In genomic region chr14:54602613-54603012, GRCm38 (mm10) we compare ENCODE assay signal across 9 mouse cellular contexts. TPM values are rescaled to one million over a fixed set of nuclear protein-coding genes. Genes with fewer than 3 reads are reported as not detected.
DNase-seq lines count a peak whose midpoint lies in the region; ATAC-seq lines count a peak whose summit lies in the region.
"Had no signal": no experiment of that assay in that cellular context is flagged by ENCODE, and none has a peak within 500 bp of the region (broad histone marks: within the 10 kb centered on the region; RNA-seq: fewer than 3 reads in every experiment).

No protein-coding gene starts in this region.

- H3K4me1 ChIP-seq in kidney, embryonic 14.5 days (ENCODE audit: control insufficient read depth, insufficient read depth, low read length): peaks cover 15% of the 10 kb centered on the region; the same call in 1 of the 2 replicates
- H3K4me1 ChIP-seq in forebrain, embryonic 14.5 days (ENCODE audit: control insufficient read depth, insufficient read depth, low read length): 0 out of 2 replicates have a peak, but pooled peaks cover 9% of the 10 kb centered on the region
- H3K4me1 ChIP-seq in stomach, embryonic 16.5 days (ENCODE audit: control insufficient read depth, insufficient read depth, low read length): peaks cover 12% of the 10 kb centered on the region

- H3K4me2 ChIP-seq in kidney, embryonic 14.5 days (replicated peaks; ENCODE audit: low read depth, low read length): peak overlapping the region; percentile 49
- peak overlapping the region; percentile 43 for H3K4me2 ChIP-seq in forebrain, embryonic 14.5 days (ENCODE audit: low read length)
- H3K4me2 ChIP-seq in stomach, embryonic 16.5 days (ENCODE audit: low read depth, low read length): peak overlapping the region; percentile 46

- 46% methylated on average over 4 of the region's 4 CpGs for WGBS in kidney, embryonic 14.5 days
- 47% methylated on average over 4 of the region's 4 CpGs for WGBS in forebrain, embryonic 14.5 days
- 43% methylated on average over 4 of the region's 4 CpGs for WGBS in stomach, embryonic 16.5 days

- H3K36me3 ChIP-seq in kidney, embryonic 14.5 days (ENCODE audit: control insufficient read depth, insufficient read depth, low read length): no peaks in the 10 kb centered on the region
- H3K36me3 ChIP-seq in forebrain, embryonic 14.5 days (ENCODE audit: control insufficient read depth, insufficient read depth, low read length): no peaks in the 10 kb centered on the region
- H3K36me3 ChIP-seq in stomach, embryonic 16.5 days (ENCODE audit: control insufficient read depth, insufficient read depth, low read length): no peaks in the 10 kb centered on the region

- H3K4me3 ChIP-seq in kidney, embryonic 14.5 days (ENCODE audit: low read length): peak overlapping the region; percentile 75
- peak overlapping the region; percentile 51 for H3K4me3 ChIP-seq in forebrain, embryonic 14.5 days (ENCODE audit: low read depth, low read length)
- H3K4me3 ChIP-seq in stomach, embryonic 16.5 days (replicated peaks; ENCODE audit: low read length): peak overlapping the region; percentile 66

- DNase-seq in kidney, postnatal 25 days: no peak
- DNase-seq in ZHBTc4 (ENCODE audit: low read depth, low spot score) (peak; percentile 32), liver (peak; percentile 18)
- DNase-seq in forebrain, embryonic 14.5 days (ENCODE audit: low spot score): no peak
- DNase-seq in urinary bladder, adult 2 months (ENCODE audit: low spot score): no peak
- DNase-seq in left cerebral cortex, postnatal 36 days (ENCODE audit: low spot score in 2 of 2): no peak

- intact Hi-C loops in left cerebral cortex, postnatal 36 days (cut with DNase I): no loop called here

- no peaks in the 10 kb centered on the region for H3K27me3 ChIP-seq in kidney, embryonic 14.5 days (ENCODE audit: control insufficient read depth, insufficient read depth, low read length)
- no peaks in the 10 kb centered on the region for H3K27me3 ChIP-seq in forebrain, embryonic 14.5 days (replicated peaks; ENCODE audit: control insufficient read depth, insufficient read depth, low read length)
- H3K27me3 ChIP-seq in stomach, embryonic 16.5 days (ENCODE audit: control insufficient read depth, insufficient read depth, low read length): no peaks in the 10 kb centered on the region

- H3K27ac ChIP-seq in kidney, embryonic 14.5 days (ENCODE audit: low read depth, low read length): peak overlapping the region; percentile 95
- peak overlapping the region; percentile 92; the same call in 1 of the 2 replicates for H3K27ac ChIP-seq in forebrain, embryonic 14.5 days (ENCODE audit: low read depth, low read length)
- H3K27ac ChIP-seq in stomach, embryonic 16.5 days (ENCODE audit: low read length): peak overlapping the region; percentile 94

- H3K9ac ChIP-seq in kidney, embryonic 14.5 days (ENCODE audit: low read depth, low read length): peak overlapping the region; percentile 84; the same call in 1 of the 2 replicates
- peak overlapping the region; percentile 73 for H3K9ac ChIP-seq in forebrain, embryonic 14.5 days (ENCODE audit: low read length)
- peak overlapping the region; percentile 85 for H3K9ac ChIP-seq in stomach, embryonic 16.5 days (ENCODE audit: low read length)

- ATAC-seq in kidney, embryonic 14.5 days (ENCODE audit: low FRiP score, low TSS enrichment): peak; percentile 14; the same call in 1 of the 2 replicates
- peak; percentile 18 for ATAC-seq in forebrain, embryonic 14.5 days
- no peak for ATAC-seq in stomach, embryonic 16.5 days (ENCODE audit: insufficient read depth, low FRiP score)

- H3K9me3 ChIP-seq in kidney, embryonic 14.5 days (ENCODE audit: control insufficient read depth, low read length): no peaks in the 10 kb centered on the region
- H3K9me3 ChIP-seq in forebrain, embryonic 14.5 days (replicated peaks; ENCODE audit: control insufficient read depth, low read length): no peaks in the 10 kb centered on the region
- H3K9me3 ChIP-seq in stomach, embryonic 16.5 days (replicated peaks; ENCODE audit: control insufficient read depth, low read length): no peaks in the 10 kb centered on the region

RNA-seq across cellular contexts. Expression of gene 4931414P19Rik, which starts 3.2 kb away (rescaled TPM):
- 5.7 and 7.7 TPM in 2 replicates for polyA plus RNA-seq in kidney, embryonic 14.5 days (2014; fragmentation: Nextera tagmentation; extraction: Ambion mirVana)
- 6.3 and 8.7 TPM in 2 replicates for polyA plus RNA-seq in forebrain, embryonic 14.5 days (2014; fragmentation: Nextera tagmentation; extraction: Ambion mirVana)
- 8.2 and 9.0 TPM in 2 replicates for polyA plus RNA-seq in stomach, embryonic 16.5 days (2015; fragmentation: Nextera tagmentation; extraction: Ambion mirVana)
- polyA plus RNA-seq in urinary bladder, adult 2 months (2012; rRNA removed): 9.0 and 9.4 TPM in 2 replicates
- 1 to 10 TPM; 6.6 to 8.4 TPM for total RNA-seq in left cerebral cortex, postnatal 36 days (2021)

RNA-seq across cellular contexts. Expression of gene Psmb5, which starts 15.2 kb away (rescaled TPM):
- polyA plus RNA-seq in kidney, embryonic 14.5 days (2014; fragmentation: Nextera tagmentation; extraction: Ambion mirVana): 420 and 456 TPM in 2 replicates
- polyA plus RNA-seq in forebrain, embryonic 14.5 days (2014; fragmentation: Nextera tagmentation; extraction: Ambion mirVana): 506 and 542 TPM in 2 replicates
- 346 and 368 TPM in 2 replicates for polyA plus RNA-seq in stomach, embryonic 16.5 days (2015; fragmentation: Nextera tagmentation; extraction: Ambion mirVana)
- 146 and 179 TPM in 2 replicates for polyA plus RNA-seq in urinary bladder, adult 2 months (2012; rRNA removed)
- 100 to 1,000 TPM; 164 to 176 TPM for total RNA-seq in left cerebral cortex, postnatal 36 days (2021)

RNA-seq across cellular contexts. Expression of gene Psmb11, which starts 18.6 kb away (rescaled TPM):
- polyA plus RNA-seq in kidney, embryonic 14.5 days (2014; fragmentation: Nextera tagmentation; extraction: Ambion mirVana): not detected in 2 replicates
- polyA plus RNA-seq in forebrain, embryonic 14.5 days (2014; fragmentation: Nextera tagmentation; extraction: Ambion mirVana): not detected in 2 replicates
- not detected in 2 replicates for polyA plus RNA-seq in stomach, embryonic 16.5 days (2015; fragmentation: Nextera tagmentation; extraction: Ambion mirVana)
- not detected in 2 replicates for polyA plus RNA-seq in urinary bladder, adult 2 months (2012; rRNA removed)
- under 1 TPM; 0.27 to 0.30 TPM for total RNA-seq in left cerebral cortex, postnatal 36 days (2021)

RNA-seq across cellular contexts. Expression of gene Ajuba, which starts 25.3 kb away (rescaled TPM):
- polyA plus RNA-seq in kidney, embryonic 14.5 days (2014; fragmentation: Nextera tagmentation; extraction: Ambion mirVana): 17.4 and 32.2 TPM in 2 replicates
- polyA plus RNA-seq in forebrain, embryonic 14.5 days (2014; fragmentation: Nextera tagmentation; extraction: Ambion mirVana): 3.4 and 4.0 TPM in 2 replicates
- polyA plus RNA-seq in stomach, embryonic 16.5 days (2015; fragmentation: Nextera tagmentation; extraction: Ambion mirVana): 19.5 and 20.6 TPM in 2 replicates
- 38.5 and 43.1 TPM in 2 replicates for polyA plus RNA-seq in urinary bladder, adult 2 months (2012; rRNA removed)
- total RNA-seq in left cerebral cortex, postnatal 36 days (2021): 1 to 10 TPM; 1.5 to 2.0 TPM

RNA-seq across cellular contexts. Expression of gene Gm17606, which starts 38.1 kb away (rescaled TPM):
- polyA plus RNA-seq in kidney, embryonic 14.5 days (2014; fragmentation: Nextera tagmentation; extraction: Ambion mirVana): not detected in 2 replicates
- not detected in 2 replicates for polyA plus RNA-seq in forebrain, embryonic 14.5 days (2014; fragmentation: Nextera tagmentation; extraction: Ambion mirVana)
- not detected in 2 replicates for polyA plus RNA-seq in stomach, embryonic 16.5 days (2015; fragmentation: Nextera tagmentation; extraction: Ambion mirVana)
- not detected in 2 replicates for polyA plus RNA-seq in urinary bladder, adult 2 months (2012; rRNA removed)
- total RNA-seq in left cerebral cortex, postnatal 36 days (2021): not detected
- total RNA-seq: neutrophil, adult 5-6 weeks had no signal

Comparison
In these comparisons a context has a peak if more than half of its experiments do, and no peak if none do; other contexts are left out.
1. DNase-seq: peak in ZHBTc4 (single experiment) and liver (single experiment); none in kidney, postnatal 25 days (0 of 2), forebrain, embryonic 14.5 days (single experiment), urinary bladder, adult 2 months (single experiment) and left cerebral cortex, postnatal 36 days (0 of 2).
2. Peak in every context shown above with its lines, with median percentiles within 50 percentile points of each other: H3K27ac ChIP-seq, H3K4me2 ChIP-seq, H3K4me3 ChIP-seq and H3K9ac ChIP-seq.